In genomic region chr14:74047009-74047694, GRCm38 (mm10) we compare ENCODE assay signal across 13 mouse cellular contexts.
DNase-seq lines count a peak whose midpoint lies in the region; ATAC-seq lines count a peak whose summit lies in the region.
"Had no signal": no experiment of that assay in that cellular context is flagged by ENCODE, and none has a peak within 500 bp of the region (broad histone marks: within the 10 kb centered on the region; RNA-seq: fewer than 3 reads in every experiment).

No protein-coding gene starts in this region.

- DNase-seq in embryonic facial prominence, embryonic 14.5 days (ENCODE audit: low spot score) = peak; percentile 2
- no peak for DNase-seq in embryonic facial prominence, embryonic 10.5 days (ENCODE audit: low spot score)
- DNase-seq in embryo, embryonic 11 days = peak; percentile 3
- peak; percentile 73 for DNase-seq in midbrain, embryonic 14.5 days
- DNase-seq in left cerebral cortex, adult 9 months (ENCODE audit: low spot score in 2 of 2) = no peak
- DNase-seq in ovary, postnatal 14 days (ENCODE audit: low spot score) = no peak
- DNase-seq in layer of hippocampus, adult 9-11 months = no peak
- DNase-seq: kidney, postnatal 4 days; right cerebral cortex, postnatal 25 days had no signal

- H3K36me3 ChIP-seq in embryonic facial prominence, embryonic 14.5 days (ENCODE audit: control insufficient read depth, insufficient read depth, low read length) = no peaks in the 10 kb centered on the region
- no peaks in the 10 kb centered on the region for H3K36me3 ChIP-seq in embryonic facial prominence, embryonic 10.5 days (replicated peaks)
- H3K36me3 ChIP-seq in intestine, embryonic 15.5 days = no peaks in the 10 kb centered on the region
- H3K36me3 ChIP-seq in midbrain, embryonic 14.5 days (ENCODE audit: control insufficient read depth, insufficient read depth, low read length) = no peaks in the 10 kb centered on the region
- H3K36me3 ChIP-seq: stomach, embryonic 15.5 days had no signal

- H3K27ac ChIP-seq in embryonic facial prominence, embryonic 14.5 days (replicated peaks; ENCODE audit: low read depth, low read length) = no peak overlapping the region
- H3K27ac ChIP-seq in embryonic facial prominence, embryonic 10.5 days (replicated peaks) = no peak overlapping the region
- no peak overlapping the region for H3K27ac ChIP-seq in intestine, embryonic 15.5 days
- peak overlapping the region; percentile 66 for H3K27ac ChIP-seq in midbrain, embryonic 14.5 days (replicated peaks; ENCODE audit: low read depth, low read length)
- H3K27ac ChIP-seq: macrophage; stomach, embryonic 15.5 days had no signal

- H3K27me3 ChIP-seq in embryonic facial prominence, embryonic 14.5 days (replicated peaks; ENCODE audit: control insufficient read depth, insufficient read depth, low read length) = no peaks in the 10 kb centered on the region
- no peaks in the 10 kb centered on the region for H3K27me3 ChIP-seq in embryonic facial prominence, embryonic 10.5 days (replicated peaks; ENCODE audit: low read depth, poor library complexity, severe bottlenecking)
- no peaks in the 10 kb centered on the region for H3K27me3 ChIP-seq in intestine, embryonic 15.5 days (replicated peaks)
- no peaks in the 10 kb centered on the region for H3K27me3 ChIP-seq in midbrain, embryonic 14.5 days (ENCODE audit: control insufficient read depth, insufficient read depth, low read length)
- H3K27me3 ChIP-seq: stomach, embryonic 15.5 days had no signal

- 56% methylated on average over 5 of the region's 5 CpGs for WGBS in embryonic facial prominence, embryonic 14.5 days
- WGBS in embryonic facial prominence, embryonic 10.5 days = 73% methylated on average over 5 of the region's 5 CpGs
- WGBS in intestine, embryonic 15.5 days = 42% methylated on average over 5 of the region's 5 CpGs
- WGBS in midbrain, embryonic 14.5 days = 40% methylated on average over 5 of the region's 5 CpGs

- ATAC-seq in embryonic facial prominence, embryonic 14.5 days (ENCODE audit: low read depth) = no peak
- ATAC-seq in intestine, embryonic 15.5 days = peak; percentile 51; the same call in 1 of the 2 replicates
- ATAC-seq in midbrain, embryonic 14.5 days (ENCODE audit: low FRiP score, low TSS enrichment) = peak; percentile 57; the same call in 1 of the 2 replicates
- ATAC-seq: activated CD4-positive, CD25-positive, alpha-beta regulatory T cell, adult 4 months had no signal

- no peak overlapping the region for H3K4me3 ChIP-seq in embryonic facial prominence, embryonic 14.5 days (ENCODE audit: low read depth, low read length)
- no peak overlapping the region for H3K4me3 ChIP-seq in embryonic facial prominence, embryonic 10.5 days
- H3K4me3 ChIP-seq in intestine, embryonic 15.5 days (replicated peaks) = no peak overlapping the region
- H3K4me3 ChIP-seq in midbrain, embryonic 14.5 days (replicated peaks; ENCODE audit: low read depth, low read length) = no peak overlapping the region
- H3K4me3 ChIP-seq: stomach, embryonic 15.5 days had no signal

- no peaks in the 10 kb centered on the region for H3K4me1 ChIP-seq in embryonic facial prominence, embryonic 14.5 days (ENCODE audit: control insufficient read depth, insufficient read depth, low read length)
- H3K4me1 ChIP-seq in embryonic facial prominence, embryonic 10.5 days = no peaks in the 10 kb centered on the region
- no peaks in the 10 kb centered on the region for H3K4me1 ChIP-seq in intestine, embryonic 15.5 days (replicated peaks)
- peaks cover 4% of the 10 kb centered on the region; the same call in 1 of the 2 replicates for H3K4me1 ChIP-seq in midbrain, embryonic 14.5 days (ENCODE audit: control insufficient read depth, insufficient read depth, low read length)
- H3K4me1 ChIP-seq: stomach, embryonic 15.5 days had no signal

- H3K9ac ChIP-seq in embryonic facial prominence, embryonic 14.5 days (ENCODE audit: low read depth, low read length) = no peak overlapping the region
- no peak overlapping the region for H3K9ac ChIP-seq in intestine, embryonic 15.5 days
- H3K9ac ChIP-seq in midbrain, embryonic 14.5 days (replicated peaks; ENCODE audit: low read length) = no peak overlapping the region
- H3K9ac ChIP-seq: stomach, embryonic 15.5 days had no signal

- H3K4me2 ChIP-seq in embryonic facial prominence, embryonic 14.5 days (ENCODE audit: low read depth, low read length) = no peak overlapping the region
- no peak overlapping the region for H3K4me2 ChIP-seq in intestine, embryonic 15.5 days (replicated peaks)
- H3K4me2 ChIP-seq in midbrain, embryonic 14.5 days (ENCODE audit: low read length) = peak overlapping the region; percentile 3; the same call in 1 of the 2 replicates
- H3K4me2 ChIP-seq: stomach, embryonic 15.5 days had no signal

- no peaks in the 10 kb centered on the region for H3K9me3 ChIP-seq in embryonic facial prominence, embryonic 14.5 days (ENCODE audit: control insufficient read depth, low read length)
- H3K9me3 ChIP-seq in embryonic facial prominence, embryonic 10.5 days = no peaks in the 10 kb centered on the region
- H3K9me3 ChIP-seq in intestine, embryonic 15.5 days = no peaks in the 10 kb centered on the region
- no peaks in the 10 kb centered on the region for H3K9me3 ChIP-seq in midbrain, embryonic 14.5 days (ENCODE audit: control insufficient read depth, low read length)
- H3K9me3 ChIP-seq: stomach, embryonic 15.5 days had no signal

Comparison
In these comparisons a context has a peak if more than half of its experiments do, and no peak if none do; other contexts are left out.
1. DNase-seq: peak in embryonic facial prominence, embryonic 14.5 days (single experiment), embryo, embryonic 11 days (single experiment) and midbrain, embryonic 14.5 days (single experiment); none in embryonic facial prominence, embryonic 10.5 days (single experiment), left cerebral cortex, adult 9 months (0 of 2), ovary, postnatal 14 days (single experiment) and layer of hippocampus, adult 9-11 months (single experiment).